Mouse (Mus musculus): ENCODE data around the gene Pard3. TPM values are rescaled to one million over a fixed set of nuclear protein-coding genes. Genes with fewer than 3 reads are reported as not detected.

Gene Pard3
- polyA plus RNA-seq, 1 experiment from 2014 or later: 26.2 TPM

- Histone ChIP-seq H3K36me3 (no peaks in the 10 kb centered on the region), H3K4me3 (no peak overlapping the region), H3K4me1 (replicated peaks) (peaks cover 20% of the 10 kb centered on the region), H3K27ac (ENCODE audit: poor library complexity, severe bottlenecking) (no peak overlapping the region), H3K9me3 (replicated peaks) (no peaks in the 10 kb centered on the region), H3K27me3 (replicated peaks) (no peaks in the 10 kb centered on the region), H3K9ac (no peak overlapping the region), H3K4me2 (no peak overlapping the region)
- WGBS: 92% methylated on average over 1 of the region's 1 CpGs
- no peak for ATAC-seq (ENCODE audit: insufficient number of reproducible peaks, low FRiP score)
Observed at GRCm38 (mm10) chr8:127506336-127506735, 442.6 kb downstream of the Pard3 start.

GRCm38 (mm10) chr8:127511341-127511740 is 447.6 kb downstream of the Pard3 start:
- no peak overlapping the region for H3K4me2 ChIP-seq
- no peaks in the 10 kb centered on the region for H3K36me3 ChIP-seq
- no peak overlapping the region for H3K27ac ChIP-seq (ENCODE audit: poor library complexity, severe bottlenecking)
- no peak overlapping the region for H3K9ac ChIP-seq
- no peak overlapping the region for H3K4me3 ChIP-seq
- ATAC-seq (ENCODE audit: insufficient number of reproducible peaks, low FRiP score): no peak
- no peaks in the 10 kb centered on the region for H3K27me3 ChIP-seq (replicated peaks)
- 100% methylated on average over 1 of the region's 1 CpGs for whole genome bisulfite sequencing
- no peaks in the 10 kb centered on the region for H3K9me3 ChIP-seq (replicated peaks)
- H3K4me1 ChIP-seq (replicated peaks): peaks cover 21% of the 10 kb centered on the region

DNA sequence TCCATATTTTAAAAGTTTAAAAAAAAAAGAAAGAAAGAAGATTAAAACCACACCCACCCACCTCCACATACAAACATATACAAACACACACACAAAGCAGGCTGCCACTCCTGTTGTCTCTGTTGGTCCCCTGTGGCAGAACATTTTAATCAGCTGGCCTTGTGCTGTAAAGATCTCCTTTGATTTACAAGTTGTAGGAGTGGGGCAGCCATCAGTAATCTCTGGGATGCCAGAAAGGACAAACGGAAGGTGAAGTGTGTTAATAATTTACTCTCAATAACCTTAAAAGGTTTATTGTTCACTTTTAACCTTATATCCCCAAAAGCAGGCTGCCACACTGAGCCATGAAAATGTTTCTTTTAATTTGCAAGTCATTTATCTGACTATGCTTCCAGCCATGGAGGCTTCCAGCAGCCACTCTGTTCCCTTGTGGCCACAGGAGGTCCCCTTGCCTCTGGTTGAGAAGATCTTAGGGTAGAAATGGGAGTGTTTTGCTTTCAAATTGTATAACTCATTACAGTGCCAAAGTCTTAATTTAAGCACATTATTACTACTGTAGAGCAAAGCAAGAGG is 448.4 kb downstream of the Pard3 start:
- 83% methylated on average over 1 of the region's 1 CpGs for WGBS
- H3K4me2 ChIP-seq: no peak overlapping the region
- no peaks in the 10 kb centered on the region for H3K36me3 ChIP-seq
- H3K9ac ChIP-seq: no peak overlapping the region
- no peaks in the 10 kb centered on the region for H3K27me3 ChIP-seq (replicated peaks)
- no peak for ATAC-seq (ENCODE audit: insufficient number of reproducible peaks, low FRiP score)
- H3K4me3 ChIP-seq: no peak overlapping the region
- no peak overlapping the region for H3K27ac ChIP-seq (ENCODE audit: poor library complexity, severe bottlenecking)
- H3K9me3 ChIP-seq (replicated peaks): no peaks in the 10 kb centered on the region
- H3K4me1 ChIP-seq (replicated peaks): peaks cover 22% of the 10 kb centered on the region

GRCm38 (mm10) chr8:127512580-127512979 is 448.9 kb downstream of the Pard3 start:
- H3K4me2 ChIP-seq: no peak overlapping the region
- H3K4me1 ChIP-seq (replicated peaks): peaks cover 22% of the 10 kb centered on the region
- no peak overlapping the region for H3K9ac ChIP-seq
- 65% methylated on average over 4 of the region's 4 CpGs for WGBS
- no peaks in the 10 kb centered on the region for H3K27me3 ChIP-seq (replicated peaks)
- no peaks in the 10 kb centered on the region for H3K36me3 ChIP-seq
- no peak overlapping the region for H3K4me3 ChIP-seq
- H3K27ac ChIP-seq (ENCODE audit: poor library complexity, severe bottlenecking): no peak overlapping the region
- H3K9me3 ChIP-seq (replicated peaks): no peaks in the 10 kb centered on the region
- no peak for ATAC-seq (ENCODE audit: insufficient number of reproducible peaks, low FRiP score)

- Histone ChIP-seq H3K9me3 (replicated peaks) (no peaks in the 10 kb centered on the region), H3K4me2 (no peak overlapping the region), H3K27ac (ENCODE audit: poor library complexity, severe bottlenecking) (peak overlapping the region; percentile 53; the same call in 1 of the 2 replicates), H3K9ac (no peak overlapping the region), H3K4me3 (no peak overlapping the region), H3K36me3 (no peaks in the 10 kb centered on the region), H3K4me1 (replicated peaks) (peaks cover 28% of the 10 kb centered on the region), H3K27me3 (replicated peaks) (no peaks in the 10 kb centered on the region)
- WGBS: 50% methylated on average over 7 of the region's 7 CpGs
- no peak for ATAC-seq (ENCODE audit: insufficient number of reproducible peaks, low FRiP score)
Observed at GRCm38 (mm10) chr8:127514810-127515735, 451.4 kb downstream of the Pard3 start.

- no peak overlapping the region for H3K4me2 ChIP-seq
- H3K36me3 ChIP-seq: no peaks in the 10 kb centered on the region
- H3K27me3 ChIP-seq (replicated peaks): no peaks in the 10 kb centered on the region
- H3K4me1 ChIP-seq (replicated peaks): peaks cover 28% of the 10 kb centered on the region
- peak; percentile 80 for ATAC-seq (ENCODE audit: insufficient number of reproducible peaks, low FRiP score)
- no peaks in the 10 kb centered on the region for H3K9me3 ChIP-seq (replicated peaks)
- no peak overlapping the region for H3K9ac ChIP-seq
- 21% methylated on average over 2 of the region's 2 CpGs for WGBS
- peak overlapping the region; percentile 68; the same call in 1 of the 2 replicates for H3K27ac ChIP-seq (ENCODE audit: poor library complexity, severe bottlenecking)
- H3K4me3 ChIP-seq: no peak overlapping the region
Observed at GRCm38 (mm10) chr8:127516043-127516442, 452.4 kb downstream of the Pard3 start.

DNA sequence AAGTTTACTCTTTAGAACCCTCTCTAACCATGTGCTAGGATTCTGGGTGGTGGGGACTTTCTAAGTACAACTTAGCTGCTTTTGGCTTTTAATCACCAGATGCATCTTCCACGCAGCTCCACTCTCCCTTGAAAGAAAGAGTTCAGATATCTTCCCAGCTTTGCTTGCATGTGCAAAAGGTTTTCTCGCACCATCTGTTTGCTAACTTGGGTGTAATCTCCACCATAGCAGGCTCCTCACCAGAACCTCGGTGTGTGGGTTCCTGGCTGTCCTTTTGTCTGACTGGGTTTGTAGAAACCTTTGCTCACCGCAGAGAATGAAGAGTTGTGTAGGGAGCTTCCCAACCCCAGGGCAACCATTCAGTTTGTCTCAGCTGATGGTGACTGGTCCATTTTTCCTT is 462.0 kb downstream of the Pard3 start:
- Histone ChIP-seq H3K9me3 (replicated peaks) (no peaks in the 10 kb centered on the region), H3K4me1 (replicated peaks) (no peaks in the 10 kb centered on the region), H3K27ac (ENCODE audit: poor library complexity, severe bottlenecking) (no peak overlapping the region), H3K4me3 (no peak overlapping the region), H3K9ac (no peak overlapping the region), H3K4me2 (no peak overlapping the region), H3K27me3 (replicated peaks) (no peaks in the 10 kb centered on the region), H3K36me3 (no peaks in the 10 kb centered on the region)
- 69% methylated on average over 4 of the region's 4 CpGs for WGBS
- ATAC-seq (ENCODE audit: insufficient number of reproducible peaks, low FRiP score): no peak

DNA sequence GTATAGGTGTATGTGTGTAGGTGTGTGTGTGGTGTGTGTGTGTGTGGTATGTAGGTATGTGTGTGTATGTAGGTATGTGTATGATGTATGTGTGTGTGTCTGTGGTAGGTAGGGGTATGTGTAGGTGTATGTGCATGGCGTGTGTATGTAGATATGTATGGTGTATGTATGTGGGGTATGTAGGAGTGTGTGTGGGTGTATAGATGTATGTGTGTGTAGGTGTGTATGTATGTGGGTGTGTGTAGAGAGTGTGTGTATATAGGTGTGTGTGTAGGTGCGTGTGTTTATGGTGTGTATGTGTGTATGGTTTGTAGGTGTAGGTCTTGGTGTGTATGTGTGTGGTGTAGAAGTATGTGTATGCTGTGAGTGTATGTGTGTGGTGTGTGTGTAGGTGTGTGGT is 464.6 kb downstream of the Pard3 start:
- 0 out of 2 replicates have a peak, but pooled peaks cover 4% of the 10 kb centered on the region for H3K4me1 ChIP-seq (replicated peaks)
- no peak overlapping the region for H3K9ac ChIP-seq
- no peaks in the 10 kb centered on the region for H3K27me3 ChIP-seq (replicated peaks)
- no peak overlapping the region for H3K4me3 ChIP-seq
- H3K4me2 ChIP-seq: no peak overlapping the region
- H3K36me3 ChIP-seq: no peaks in the 10 kb centered on the region
- no peak overlapping the region for H3K27ac ChIP-seq (ENCODE audit: poor library complexity, severe bottlenecking)
- no peak for ATAC-seq (ENCODE audit: insufficient number of reproducible peaks, low FRiP score)
- 86% methylated on average over 2 of the region's 2 CpGs for WGBS
- no peaks in the 10 kb centered on the region for H3K9me3 ChIP-seq (replicated peaks)

- Histone ChIP-seq H3K27ac (ENCODE audit: poor library complexity, severe bottlenecking) (no peak overlapping the region), H3K4me1 (replicated peaks) (0 out of 2 replicates have a peak, but pooled peaks cover 4% of the 10 kb centered on the region), H3K36me3 (no peaks in the 10 kb centered on the region), H3K27me3 (replicated peaks) (no peaks in the 10 kb centered on the region), H3K9ac (no peak overlapping the region), H3K9me3 (replicated peaks) (no peaks in the 10 kb centered on the region), H3K4me2 (no peak overlapping the region), H3K4me3 (no peak overlapping the region)
- 88% methylated on average over 2 of the region's 2 CpGs for WGBS
- ATAC-seq (ENCODE audit: insufficient number of reproducible peaks, low FRiP score): no peak
Observed at GRCm38 (mm10) chr8:127529746-127530145, 466.1 kb downstream of the Pard3 start.

- Histone ChIP-seq H3K36me3 (no peaks in the 10 kb centered on the region), H3K9me3 (replicated peaks) (no peaks in the 10 kb centered on the region), H3K4me2 (no peak overlapping the region), H3K9ac (no peak overlapping the region), H3K4me3 (no peak overlapping the region), H3K4me1 (replicated peaks) (0 out of 2 replicates have a peak, but pooled peaks cover 7% of the 10 kb centered on the region), H3K27me3 (replicated peaks) (no peaks in the 10 kb centered on the region), H3K27ac (ENCODE audit: poor library complexity, severe bottlenecking) (no peak overlapping the region)
- ATAC-seq (ENCODE audit: insufficient number of reproducible peaks, low FRiP score): no peak
- WGBS: 47% methylated on average over 3 of the region's 3 CpGs
Observed at GRCm38 (mm10) chr8:127531866-127532265, 468.2 kb downstream of the Pard3 start.

- 0 out of 2 replicates have a peak, but pooled peaks cover 7% of the 10 kb centered on the region for H3K4me1 ChIP-seq (replicated peaks)
- no peak overlapping the region for H3K27ac ChIP-seq (ENCODE audit: poor library complexity, severe bottlenecking)
- ATAC-seq (ENCODE audit: insufficient number of reproducible peaks, low FRiP score): no peak
- H3K9me3 ChIP-seq (replicated peaks): no peaks in the 10 kb centered on the region
- WGBS: 79% methylated on average over 3 of the region's 3 CpGs
- H3K27me3 ChIP-seq (replicated peaks): no peaks in the 10 kb centered on the region
- H3K4me2 ChIP-seq: no peak overlapping the region
- no peaks in the 10 kb centered on the region for H3K36me3 ChIP-seq
- no peak overlapping the region for H3K4me3 ChIP-seq
- no peak overlapping the region for H3K9ac ChIP-seq
Observed at GRCm38 (mm10) chr8:127534789-127535188, 471.1 kb downstream of the Pard3 start.
